Mouse (Mus musculus): ENCODE measurements around the gene Elp1.
A peak's percentile ranks its signal among the peaks of the same experiment; 100 is the strongest.

Gene Elp1

GRCm38 (mm10) chr4:56716801-56717200 lies 85.3 kb downstream of the Elp1 start:
- DNase-seq (ENCODE audit: low read depth, low spot score) = no peak

- peak; percentile 88 for DNase-seq (ENCODE audit: low read depth, low spot score)
Observed at GRCm38 (mm10) chr4:56713155-56713554, 89.0 kb downstream of the Elp1 start.

DNA sequence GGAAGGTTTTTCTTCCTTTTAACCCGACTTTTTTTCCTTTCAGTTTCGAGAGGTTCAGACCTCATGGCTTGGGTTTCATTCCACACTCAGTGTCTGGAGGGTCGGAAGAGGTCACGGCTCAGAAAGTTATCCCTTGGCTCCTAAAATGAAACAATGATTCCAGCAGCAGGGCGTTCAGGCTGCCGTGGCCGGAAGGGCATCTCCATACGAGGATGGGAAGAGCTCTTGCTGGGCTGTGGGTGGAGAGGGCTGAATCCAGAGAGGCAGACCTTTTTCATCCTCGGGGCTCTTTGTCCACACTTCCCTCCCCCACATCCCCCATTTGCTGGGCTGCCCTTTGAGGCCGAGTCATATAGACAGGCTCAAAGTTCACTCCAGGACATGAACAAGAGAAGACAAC lies 99.9 kb downstream of the Elp1 start:
- no peak for DNase-seq (ENCODE audit: low read depth, low spot score)

All from brain, adult 2 months (tissue).